Mouse (Mus musculus) olfactory bulb, adult 2 months (tissue): ENCODE data around the gene Lsamp.

Experiments
- CTCF ChIP-seq: fragments of 200-500 bp; IDR thresholded peaks from 2 replicates; pipeline ENCODE4 v1.5.1; 2012; ENCODE audit warnings: low read depth, mild to moderate bottlenecking, low read length, moderate library complexity; ENCODE audit not compliant: insufficient read depth
- POLR2A ChIP-seq: fragments of 200-500 bp; IDR thresholded peaks from 2 replicates; pipeline ENCODE4 v1.6.1; 2012; ENCODE audit warnings: mild to moderate bottlenecking, low read depth, low read length, moderate library complexity; ENCODE audit not compliant: insufficient read depth

DNA sequence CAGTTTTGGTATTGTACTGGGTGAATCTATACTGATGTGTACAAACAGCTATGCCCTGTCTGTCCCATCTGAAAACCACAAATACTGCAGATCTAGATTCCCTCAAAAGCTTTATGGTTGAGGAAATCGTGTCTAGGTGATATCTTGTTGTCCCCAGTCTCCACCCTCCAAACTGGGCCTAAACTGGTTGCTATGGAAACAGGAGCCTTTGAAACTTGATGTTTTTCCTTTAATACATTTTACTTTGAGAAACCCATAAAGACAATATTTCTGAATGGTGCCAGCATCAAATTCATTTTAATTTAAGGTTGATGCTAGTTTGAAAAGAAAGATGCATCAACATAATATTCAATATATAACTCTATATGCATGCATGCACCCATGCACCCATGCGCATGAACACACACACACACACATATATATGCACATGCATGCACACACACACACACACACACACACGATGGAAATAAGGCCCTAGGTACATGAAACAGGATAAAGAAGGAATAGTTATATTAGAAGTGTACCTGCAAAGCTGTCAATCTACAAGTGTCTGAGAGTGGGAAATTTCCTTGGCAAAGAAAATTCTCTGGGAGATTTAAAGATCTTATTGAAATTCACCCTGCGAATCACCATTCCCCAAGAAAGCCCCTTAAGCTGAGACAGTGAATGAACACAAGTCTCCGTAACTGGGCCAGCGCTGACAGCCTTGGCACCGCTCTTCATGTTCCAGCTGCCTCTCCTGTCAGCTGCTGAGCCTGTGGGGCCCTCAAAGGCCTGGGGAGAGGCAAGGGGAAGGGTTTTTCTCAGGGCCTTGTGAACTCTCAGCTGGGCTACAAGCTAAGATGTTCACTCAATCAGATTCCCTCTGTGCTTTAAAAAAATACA, 525.2 kb downstream of the Lsamp start:
- TF ChIP-seq CTCF, result no peak
- TF ChIP-seq POLR2A, result no peak
